Mouse (Mus musculus): Measurements from ENCODE around the gene Scarb1.

The Scarb1 gene

DNA sequence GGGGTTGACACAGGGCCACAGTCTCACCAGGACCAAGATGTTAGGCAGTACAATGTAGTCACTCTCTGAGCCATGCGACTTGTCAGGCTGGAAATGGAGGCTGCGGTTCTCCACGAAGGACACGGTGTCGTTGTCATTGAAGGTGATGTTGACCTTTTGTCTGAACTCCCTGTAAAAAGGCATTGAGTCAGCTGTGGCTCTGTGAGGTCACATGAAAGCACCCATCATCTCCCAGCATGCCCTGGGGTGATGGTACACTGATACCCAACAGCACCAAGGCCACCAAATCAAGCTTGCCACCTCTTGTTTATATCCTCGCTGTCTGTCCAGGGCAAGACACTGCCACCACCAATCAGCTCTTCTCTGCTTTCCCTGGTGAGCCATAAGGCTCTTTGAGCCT lies 37.8 kb downstream of the Scarb1 start:
- no peak for DNase-seq

DNA sequence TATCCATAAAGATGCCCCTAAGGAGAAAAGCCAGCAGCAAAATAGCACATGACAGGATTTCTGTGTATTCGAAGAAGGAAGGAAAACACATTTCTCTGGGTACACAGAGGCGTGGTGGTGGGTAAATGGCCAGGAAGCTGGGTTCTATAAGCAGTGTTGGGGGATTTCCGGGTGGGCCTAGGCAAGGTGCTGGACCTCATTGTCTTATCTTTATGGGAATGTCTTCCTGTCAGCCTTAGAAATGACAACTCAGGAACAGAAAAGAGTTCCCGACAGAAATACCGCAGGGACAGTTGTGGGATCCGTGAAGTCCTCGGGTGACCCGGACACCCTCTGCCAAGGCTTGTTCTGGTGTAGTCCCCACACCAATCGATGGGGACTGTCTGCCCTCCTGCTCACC lies 42.7 kb downstream of the Scarb1 start:
- DNase-seq = no peak

DNA sequence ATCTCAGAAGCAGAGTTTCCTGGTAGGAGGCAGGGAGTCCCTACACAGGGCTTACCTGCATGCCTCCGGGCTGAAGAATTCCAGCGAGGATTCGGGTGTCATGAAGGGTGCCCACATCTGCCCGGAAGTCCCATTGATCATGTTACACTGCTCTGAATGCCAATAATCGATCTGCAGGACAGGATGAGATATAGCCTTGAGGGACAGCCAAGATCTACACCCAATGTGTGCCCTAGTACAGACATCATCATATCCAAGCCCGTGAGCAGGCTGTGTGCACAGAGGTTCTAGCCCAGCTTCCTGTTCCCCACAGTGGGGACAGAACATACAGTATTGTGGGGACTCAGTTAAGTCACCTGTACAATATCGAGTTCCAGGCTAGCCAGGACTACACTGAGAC lies 43.7 kb downstream of the Scarb1 start:
- DNase-seq = no peak

DNA sequence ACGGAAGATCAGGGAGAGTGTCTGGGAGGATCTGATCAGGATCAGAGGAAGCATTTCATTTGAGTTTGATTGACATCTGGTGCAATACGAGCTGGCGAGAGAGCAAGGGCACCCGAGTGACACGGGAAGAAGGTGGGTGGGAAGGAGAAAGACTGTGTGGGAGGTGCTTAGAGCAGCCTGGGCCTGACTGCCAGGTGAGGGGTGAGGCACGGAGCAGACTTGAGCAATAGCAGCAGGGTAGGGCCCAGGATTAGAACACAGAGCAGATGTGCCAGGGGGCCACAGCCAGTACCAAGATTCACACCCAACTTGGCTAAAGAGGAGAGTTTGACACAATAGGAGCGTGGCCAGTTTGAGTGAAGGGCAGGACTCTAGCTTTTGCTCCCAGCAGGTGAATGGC lies 47.9 kb downstream of the Scarb1 start:
- DNase-seq = no peak

DNA sequence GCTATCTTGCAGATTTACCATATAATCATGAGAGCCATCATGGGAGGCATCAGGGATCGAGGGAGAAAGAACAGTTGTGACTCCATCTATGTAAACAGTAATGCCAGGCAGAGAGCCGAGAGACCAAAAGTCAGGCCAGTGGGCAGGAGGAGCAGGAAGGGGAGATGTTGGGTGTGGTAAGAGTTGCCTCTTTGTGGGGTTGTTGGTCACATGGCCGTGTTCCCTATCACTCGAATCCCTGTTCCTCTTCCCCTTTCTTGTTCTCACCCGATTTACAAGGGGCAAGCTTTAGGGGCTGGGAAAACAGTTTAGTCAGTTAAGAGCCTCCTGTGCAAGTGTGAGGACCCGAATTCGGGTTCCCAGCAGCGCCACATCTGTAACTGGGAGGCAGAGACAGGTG lies 49.0 kb downstream of the Scarb1 start:
- no peak for DNase-seq

DNA sequence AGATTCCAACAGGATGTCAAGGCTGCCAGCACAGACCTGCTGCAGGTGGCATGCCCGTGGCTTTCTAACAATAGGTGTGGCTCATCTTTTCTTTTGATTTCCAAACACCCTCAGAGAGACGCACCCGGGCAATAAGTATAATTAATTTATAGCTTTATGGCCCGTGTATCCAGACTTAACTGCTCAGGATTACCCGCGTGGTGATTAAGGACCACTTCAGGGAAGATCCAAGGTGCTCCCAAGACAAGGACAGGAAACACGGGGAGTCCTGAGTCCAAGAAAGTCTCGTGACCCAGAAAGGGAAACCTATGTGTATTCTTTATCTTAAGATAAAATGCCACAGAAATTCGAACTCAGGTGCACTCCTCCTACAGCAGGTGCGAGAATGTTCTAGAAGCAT lies 49.5 kb downstream of the Scarb1 start:
- DNase-seq = no peak

DNA sequence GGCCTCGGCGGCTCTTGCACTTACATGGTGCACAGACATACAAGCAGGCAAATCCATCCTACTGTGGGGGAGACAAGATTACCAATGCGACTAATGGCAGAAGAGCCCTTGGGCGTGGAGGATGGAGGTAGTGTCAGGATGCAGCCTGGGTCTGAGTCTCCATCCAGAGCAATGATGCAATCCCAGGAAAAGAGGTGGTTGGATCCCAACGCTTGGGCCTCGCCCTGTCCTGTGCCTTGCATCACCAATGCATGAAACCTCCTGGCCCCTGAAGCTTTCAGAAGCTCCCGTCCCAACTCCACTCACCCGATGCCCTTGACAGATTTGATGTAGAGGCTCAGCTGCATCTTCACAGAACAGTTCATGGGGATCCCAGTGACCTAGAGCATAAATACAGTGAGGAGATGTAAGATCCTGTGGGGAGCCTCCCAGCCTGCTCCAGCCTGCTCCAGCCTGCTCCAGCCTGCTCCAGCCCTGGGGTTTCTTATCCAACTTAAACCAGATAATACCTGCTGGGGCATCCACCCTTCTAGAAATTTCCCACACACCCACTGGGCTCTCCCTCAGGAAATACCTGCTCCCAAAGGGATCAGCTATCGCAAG lies 53.7 kb downstream of the Scarb1 start:
- DNase-seq = no peak

DNA sequence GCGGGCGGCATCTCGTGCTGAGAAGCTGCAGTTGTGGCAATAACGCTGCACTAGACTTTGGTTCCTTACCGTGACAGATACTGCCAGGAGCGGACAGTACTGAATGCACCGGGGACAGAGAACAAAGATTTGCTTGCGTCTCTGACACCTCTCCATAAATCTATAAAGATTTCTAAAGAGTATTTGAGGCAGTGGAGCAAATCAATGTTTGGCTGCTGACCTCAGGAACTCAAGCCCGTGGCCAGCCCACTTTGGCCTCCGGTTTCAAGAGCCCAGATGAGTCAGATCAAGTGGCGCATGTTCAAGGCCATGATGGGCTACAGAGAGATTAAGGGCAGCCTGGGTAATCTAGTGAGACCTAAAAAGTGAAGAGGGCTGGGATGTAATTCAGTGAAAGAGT lies 54.8 kb downstream of the Scarb1 start:
- no peak for DNase-seq

DNA sequence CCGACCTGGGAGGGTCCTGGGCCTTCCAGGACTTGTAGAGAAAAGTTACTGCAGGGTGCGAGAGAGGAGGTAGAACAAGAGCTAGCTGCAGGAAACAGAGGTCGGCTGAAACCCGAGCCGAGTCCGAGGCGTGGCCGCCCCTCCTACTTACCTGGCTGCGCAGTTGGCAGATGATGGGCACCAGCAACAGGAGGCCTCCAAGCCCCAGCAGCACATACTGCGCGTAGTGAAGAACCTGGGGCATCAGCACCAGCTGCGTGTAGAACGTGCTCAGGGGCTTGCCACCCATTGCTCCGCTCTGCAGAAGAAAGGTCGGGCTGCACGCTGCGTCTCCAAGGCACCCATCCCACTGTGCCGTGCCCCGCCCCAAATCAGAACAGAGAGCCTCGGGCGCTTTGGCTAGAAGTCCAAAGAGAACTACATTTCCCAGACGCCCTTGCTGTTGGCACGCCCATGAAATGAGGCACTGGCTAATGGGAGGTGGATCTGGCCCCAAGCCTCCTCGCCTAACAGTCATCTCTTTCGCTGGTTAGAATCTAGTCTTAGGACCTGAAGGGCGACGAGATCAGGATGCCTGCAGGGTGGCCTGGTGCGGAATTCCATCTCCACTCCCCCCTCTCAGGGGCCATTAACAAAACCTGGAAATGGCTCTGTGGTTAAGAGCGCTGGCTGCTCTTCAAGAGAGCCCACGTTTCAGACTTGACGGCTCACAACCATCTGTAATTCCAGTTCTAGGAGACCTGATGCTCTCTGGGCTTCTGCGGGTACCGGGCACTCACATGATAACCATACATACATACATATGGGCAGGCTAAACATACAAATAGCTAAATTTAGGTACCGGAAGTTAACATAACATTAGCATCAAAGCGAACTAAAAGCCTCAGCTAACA lies 56.9 kb downstream of the Scarb1 start:
- peak; percentile 34 for DNase-seq

DNA sequence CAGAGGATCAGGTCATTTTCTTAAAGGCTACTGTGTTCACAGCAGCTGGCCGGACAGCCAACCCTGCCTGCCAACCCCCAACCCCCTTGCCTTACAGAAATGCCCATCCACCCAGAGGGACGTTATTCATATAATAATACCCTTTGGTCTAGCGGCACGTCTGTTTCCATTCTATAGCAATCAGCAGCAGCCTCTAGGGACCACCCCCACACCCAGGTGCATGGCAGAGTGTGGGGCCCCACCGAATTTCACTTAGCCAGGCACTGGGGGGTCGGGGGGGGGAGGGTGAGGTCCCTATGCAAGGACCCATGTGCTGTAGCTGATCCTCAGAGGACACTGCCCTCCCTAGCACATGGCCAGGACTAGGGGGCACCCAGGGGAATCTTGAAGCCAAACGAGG lies 61.7 kb downstream of the Scarb1 start:
- DNase-seq = no peak

DNA sequence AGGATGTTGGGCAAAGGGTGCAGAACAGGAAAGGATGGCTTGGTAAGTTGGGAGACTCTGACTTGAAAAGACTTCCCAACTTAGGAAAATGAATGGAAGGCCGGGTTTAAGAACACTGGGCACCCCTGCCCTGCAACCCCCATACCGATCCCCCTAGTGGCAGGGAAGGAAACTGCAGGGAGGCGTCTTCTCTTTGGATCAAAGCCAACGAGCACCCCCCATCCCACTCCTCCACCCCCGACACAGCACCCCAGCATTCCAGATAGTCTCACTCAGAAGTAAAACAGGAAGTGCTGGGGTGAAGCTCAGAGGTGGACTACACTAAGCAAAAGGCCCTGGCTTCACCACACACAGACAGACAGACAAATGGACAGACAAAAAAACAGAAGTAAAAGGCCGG lies 62.6 kb downstream of the Scarb1 start:
- peak; percentile 45 for DNase-seq

DNA sequence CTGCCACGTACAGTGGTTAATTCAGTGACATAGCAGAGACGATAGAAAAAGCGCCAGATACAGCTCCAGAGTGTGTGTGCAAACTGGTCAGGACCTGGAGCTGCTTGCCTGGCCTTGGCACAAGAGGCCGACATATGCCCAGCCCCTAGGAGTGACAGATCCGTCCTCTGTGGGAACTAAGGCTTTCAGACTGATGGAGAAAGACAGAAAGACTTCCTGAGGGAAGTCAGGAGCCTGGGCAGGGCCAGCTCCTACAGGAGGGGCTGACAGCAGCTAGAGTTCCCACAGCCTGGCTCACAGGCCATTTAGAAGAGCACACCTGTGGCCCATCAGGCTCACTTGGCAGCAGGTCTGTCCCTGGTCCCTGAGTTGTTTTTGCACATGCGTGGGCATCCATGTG lies 63.6 kb downstream of the Scarb1 start:
- DNase-seq = no peak

DNA sequence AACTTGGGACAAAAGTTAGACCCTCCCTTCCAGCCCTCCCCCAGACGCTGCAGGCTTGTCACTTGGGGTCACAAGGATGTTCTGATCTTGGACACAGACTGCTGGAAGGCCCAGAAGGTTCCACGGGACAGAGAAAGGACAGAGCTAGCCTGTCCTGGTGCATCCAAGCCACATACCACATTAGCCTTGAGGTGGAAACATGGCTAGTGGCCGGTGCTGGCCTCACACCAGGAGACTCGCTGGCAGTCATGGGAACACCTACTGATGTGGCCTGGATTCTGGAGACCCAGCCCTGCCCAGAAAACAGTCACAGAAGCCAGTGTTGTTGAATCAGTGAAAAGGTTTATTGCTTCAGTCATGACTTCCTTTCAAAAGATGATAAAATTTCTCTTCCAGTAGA lies 64.1 kb downstream of the Scarb1 start:
- DNase-seq = no peak

DNA sequence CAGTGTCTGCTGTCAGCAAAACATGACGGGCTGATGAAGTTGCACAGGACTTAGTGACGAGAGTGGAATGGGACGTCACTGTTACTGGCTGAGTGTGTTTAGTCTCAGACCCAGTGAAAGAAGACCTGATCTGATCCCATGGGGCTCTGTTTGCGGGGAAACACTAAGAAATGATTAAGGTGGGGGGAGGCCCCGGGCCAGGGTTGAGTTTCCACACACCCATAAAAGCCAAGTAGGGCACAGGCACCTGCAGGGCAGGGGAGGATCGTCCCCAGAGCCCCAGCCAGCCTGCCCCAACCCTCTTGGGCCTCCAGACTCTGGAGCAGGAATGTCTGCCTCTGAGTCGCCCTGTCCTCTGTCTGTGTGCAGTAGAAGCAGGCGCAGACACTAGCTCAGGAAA lies 65.6 kb downstream of the Scarb1 start:
- no peak for DNase-seq

DNA sequence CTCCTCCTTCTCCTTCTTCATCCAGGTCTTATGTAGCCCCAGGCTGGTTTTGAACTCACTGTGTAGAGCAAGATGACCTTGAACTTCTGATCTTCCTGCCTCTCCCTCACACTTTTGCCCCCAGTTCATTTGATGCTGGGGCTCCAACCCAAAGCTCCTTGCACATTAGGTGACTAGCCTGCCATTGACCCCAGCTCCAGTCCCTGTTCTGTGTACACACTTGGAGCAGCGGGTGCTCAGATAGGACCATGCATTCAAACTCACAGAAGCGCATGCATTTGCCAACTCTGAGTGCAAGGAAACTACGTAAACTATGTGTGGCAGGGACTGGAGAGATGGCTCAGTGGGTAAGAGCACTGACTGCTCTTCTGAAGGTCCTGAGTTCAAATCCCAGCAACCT lies 66.1 kb downstream of the Scarb1 start:
- no peak for DNase-seq

DNA sequence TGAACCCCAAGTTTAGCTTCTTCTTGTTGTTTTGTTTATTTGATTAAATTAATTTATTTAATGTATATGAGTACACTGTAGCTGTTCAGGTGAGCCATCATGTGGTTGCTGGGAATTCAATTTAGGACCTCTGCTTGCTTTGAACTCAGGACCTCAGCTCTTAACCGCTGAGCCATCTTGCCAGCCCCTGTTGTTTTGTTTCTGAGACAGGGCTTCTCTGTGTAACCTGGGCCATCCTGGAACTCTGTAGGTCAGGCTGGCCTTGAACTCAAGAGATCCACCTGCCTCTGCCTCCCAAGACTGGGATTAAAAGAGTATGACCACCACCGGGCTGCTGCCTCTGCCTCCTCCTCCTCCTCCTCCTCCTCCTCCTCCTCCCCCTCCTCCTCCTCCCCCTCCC lies 66.7 kb downstream of the Scarb1 start:
- no peak for DNase-seq

DNA sequence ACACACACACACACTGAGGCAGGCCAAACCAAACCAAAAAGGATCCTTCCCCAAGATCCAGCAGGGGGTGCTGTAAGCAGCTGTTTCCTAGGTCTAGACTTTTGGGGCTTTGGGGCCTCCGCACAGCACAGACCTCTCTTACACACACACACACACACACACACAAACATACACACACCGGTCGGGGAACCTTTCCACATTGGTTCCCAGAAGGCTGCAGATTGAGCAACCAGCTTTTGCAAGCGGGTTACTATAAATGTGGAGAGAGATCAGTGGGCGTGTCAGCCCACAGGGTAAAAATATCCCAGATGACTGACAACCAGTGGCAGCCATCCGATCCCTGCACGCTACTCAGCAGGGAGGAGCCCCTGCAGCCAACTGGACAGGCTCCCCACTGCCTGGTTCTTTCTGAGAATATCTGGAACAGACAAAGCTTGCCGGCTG lies 67.2 kb downstream of the Scarb1 start:
- peak; percentile 64 for DNase-seq

DNA sequence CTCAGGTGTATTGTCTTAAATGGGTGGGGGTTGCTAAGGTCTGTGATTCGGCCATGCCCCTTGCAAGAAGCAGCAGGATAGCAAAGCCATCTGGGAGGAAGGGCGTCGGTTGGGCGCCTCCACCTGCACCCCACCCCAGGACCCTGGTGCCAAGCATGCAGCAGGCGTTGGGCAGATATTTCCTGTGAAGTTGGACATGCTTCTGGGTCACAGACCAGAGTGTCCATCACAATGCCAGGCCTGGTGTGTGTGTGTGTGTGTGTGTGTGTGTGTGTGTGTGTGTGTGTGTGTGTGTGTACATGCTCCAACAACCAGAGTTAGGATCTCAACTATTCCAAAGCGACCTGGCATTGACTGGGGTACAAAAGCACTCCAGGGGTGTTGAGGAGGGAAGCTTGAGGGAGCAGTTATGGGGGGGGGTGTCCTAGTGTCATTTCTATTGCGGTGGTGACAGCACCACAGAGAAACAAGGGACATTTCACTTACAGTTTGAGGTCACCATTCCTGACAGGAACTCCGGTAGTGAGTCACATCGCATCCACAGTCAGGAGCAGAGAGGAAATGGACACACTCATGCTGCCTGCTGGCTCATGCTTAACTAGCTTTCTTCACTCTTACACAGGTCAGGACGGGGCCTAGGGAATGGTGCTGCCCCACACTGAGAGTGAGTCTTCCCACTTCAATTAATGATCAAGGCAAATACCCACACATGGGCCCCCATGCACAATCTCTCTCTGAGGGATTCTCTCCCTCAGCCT lies 68.5 kb downstream of the Scarb1 start:
- no peak for DNase-seq

DNA sequence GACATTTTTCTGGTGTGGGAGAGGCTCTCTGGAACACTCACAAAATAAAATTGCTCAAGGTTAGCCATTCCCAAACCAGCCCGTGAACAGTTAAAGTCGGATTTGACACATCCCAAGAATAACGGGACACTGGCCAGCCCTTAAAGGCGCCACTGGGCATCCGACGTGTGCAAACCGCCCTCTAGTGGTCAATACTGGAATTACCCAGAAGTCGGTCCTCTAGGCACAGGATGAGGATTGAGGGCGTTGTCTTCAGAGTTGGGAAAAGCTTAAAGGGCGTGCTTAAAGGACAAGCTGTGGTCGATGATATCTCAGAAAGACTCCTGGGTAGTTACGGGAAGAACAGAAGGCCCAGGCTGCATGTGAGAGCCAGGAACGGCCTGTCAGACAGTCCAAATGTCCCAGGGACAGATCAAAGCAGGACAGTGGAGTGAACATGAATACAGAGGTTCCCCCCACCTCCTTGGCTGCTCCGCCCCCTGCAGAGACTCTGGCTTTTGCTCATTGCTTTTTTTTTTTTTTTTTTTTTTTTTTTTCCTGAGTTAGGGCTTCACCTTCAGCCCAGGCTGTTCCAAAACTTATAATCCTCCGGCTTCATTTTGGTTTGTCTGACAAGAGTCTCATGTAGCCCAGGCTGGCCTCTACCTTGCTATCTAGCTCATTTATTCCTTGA lies 69.2 kb downstream of the Scarb1 start:
- peak; percentile 80 for DNase-seq

DNA sequence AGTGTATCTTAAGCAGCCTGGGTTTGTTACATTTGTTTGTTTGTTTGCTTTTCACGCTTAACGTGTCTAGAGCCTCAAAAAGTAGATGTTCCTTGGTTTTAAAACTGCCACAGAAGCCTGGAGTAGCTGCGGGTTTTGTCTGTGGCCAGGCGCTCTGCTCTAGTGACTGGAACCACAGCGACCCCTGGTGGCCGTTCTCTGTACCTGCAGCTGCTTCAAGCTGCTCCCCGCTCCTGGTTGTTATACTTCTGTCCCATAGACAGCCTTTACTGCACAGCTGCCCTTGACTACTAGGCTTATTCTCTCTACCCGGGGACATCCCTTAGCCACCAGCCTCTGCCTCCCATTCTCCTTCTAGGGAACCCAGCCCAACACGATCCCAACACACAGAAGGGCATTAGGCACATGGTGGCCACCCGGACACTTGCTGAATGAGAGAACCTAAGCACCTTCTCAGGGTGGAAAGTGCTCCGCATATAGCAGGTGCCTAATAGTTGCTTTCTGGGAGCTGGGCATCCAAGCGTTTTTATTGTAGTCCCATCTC lies 70.2 kb downstream of the Scarb1 start:
- DNase-seq = peak; percentile 81

DNA sequence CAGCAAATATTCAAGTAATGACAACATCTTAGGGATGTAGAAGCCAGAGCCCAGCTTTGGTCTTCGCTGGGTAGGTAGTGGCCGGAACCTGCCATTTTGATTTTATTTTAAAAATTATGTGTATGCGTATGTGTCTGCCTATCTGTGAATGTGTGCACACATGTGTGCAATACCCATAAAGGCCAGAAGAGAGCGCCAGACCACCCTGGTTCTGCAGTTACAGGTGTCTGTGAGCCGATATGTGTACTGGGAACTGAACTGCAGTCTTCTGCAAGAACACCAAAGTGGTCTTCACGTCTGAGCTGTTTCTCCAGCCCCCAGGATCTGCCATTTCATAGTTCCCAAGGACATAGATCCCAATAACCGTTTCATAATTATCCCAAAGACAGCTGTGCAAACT lies 71.1 kb downstream of the Scarb1 start:
- no peak for DNase-seq

DNA sequence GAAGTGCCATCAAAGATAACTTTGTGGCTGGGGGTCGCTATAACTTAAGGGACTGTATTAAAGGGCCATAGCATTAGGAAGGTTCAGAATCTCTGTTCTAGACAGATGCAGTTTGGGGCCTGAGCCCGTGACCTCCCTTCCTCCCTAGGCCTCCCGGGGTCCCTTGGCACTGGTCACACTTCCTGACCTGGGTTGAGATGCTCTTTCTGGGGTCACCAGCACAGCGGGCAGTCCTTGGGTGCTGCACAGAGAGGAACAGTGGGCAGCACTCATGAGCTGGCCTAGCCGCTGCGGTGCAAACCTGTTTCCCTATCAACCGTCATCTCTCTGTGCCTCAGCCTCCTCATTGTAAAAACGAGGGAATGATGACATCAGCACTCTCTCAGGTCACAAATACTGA lies 71.5 kb downstream of the Scarb1 start:
- no peak for DNase-seq
